Mouse (Mus musculus) forebrain, embryonic 15.5 days (tissue): ENCODE measurements around the gene Smim11. TPM values are rescaled to one million over a fixed set of nuclear protein-coding genes. Genes with fewer than 3 reads are reported as not detected.

Source experiments
- ATAC-seq: fragments of 200-750 bp; cut with Nextera tagmentation; replicated peaks from 2 replicates; pipeline ENCODE4 v1.8.0; 2017; ENCODE audit warnings: mild to moderate bottlenecking, moderate TSS enrichment, moderate library complexity
- H3K27ac ChIP-seq: fragments of 300-500 bp; sonication (generic); replicated peaks from 2 replicates; pipeline ENCODE4 v1.5.1; 2015; ENCODE audit warnings: mild to moderate bottlenecking, inconsistent platforms
- H3K27me3 ChIP-seq: fragments of 300-500 bp; sonication (generic); 2 replicates; pipeline ENCODE4 v1.6.1; 2015; ENCODE audit warnings: inconsistent platforms
- H3K36me3 ChIP-seq: fragments of 300-500 bp; sonication (generic); 2 replicates; pipeline ENCODE4 v1.6.1; 2015; ENCODE audit warnings: mild to moderate bottlenecking, inconsistent platforms
- H3K4me1 ChIP-seq: fragments of 300-500 bp; sonication (generic); 2 replicates; pipeline ENCODE4 v1.6.1; 2015; ENCODE audit warnings: inconsistent platforms
- H3K4me2 ChIP-seq: fragments of 300-500 bp; sonication (generic); replicated peaks from 2 replicates; pipeline ENCODE4 v1.6.1; 2015; ENCODE audit warnings: mild to moderate bottlenecking, inconsistent platforms
- H3K4me3 ChIP-seq: fragments of 300-500 bp; sonication (generic); 2 replicates; pipeline ENCODE4 v1.5.1; 2015; ENCODE audit warnings: mild to moderate bottlenecking, inconsistent platforms
- H3K9ac ChIP-seq: fragments of 300-500 bp; sonication (generic); replicated peaks from 2 replicates; pipeline ENCODE4 v1.6.1; 2015; ENCODE audit warnings: mild to moderate bottlenecking, inconsistent platforms
- H3K9me3 ChIP-seq: fragments of 300-500 bp; sonication (generic); 2 replicates; pipeline ENCODE4 v1.6.1; 2016; ENCODE audit warnings: inconsistent platforms
- WGBS: fragments of 180-500 bp; shearing (Covaris S2); methylation state at CpG from one replicate; pipeline ENCODE4 v1.1.7; 2015; ENCODE audit warnings: mixed read lengths; 5-methylcytosine and 5-hydroxymethylcytosine counted together
- polyA plus RNA-seq: library from polyadenylated mRNA; unstranded; fragments of >200 nt; fragmentation: Nextera tagmentation; extraction: Ambion mirVana; gene quantifications from 2 replicates; pipeline ENCODE4 v1.2.1, GENCODE M21; 2015

Smim11 gene
- polyA plus RNA-seq, 1 experiment from 2014 or later, result 92.6 TPM

DNA sequence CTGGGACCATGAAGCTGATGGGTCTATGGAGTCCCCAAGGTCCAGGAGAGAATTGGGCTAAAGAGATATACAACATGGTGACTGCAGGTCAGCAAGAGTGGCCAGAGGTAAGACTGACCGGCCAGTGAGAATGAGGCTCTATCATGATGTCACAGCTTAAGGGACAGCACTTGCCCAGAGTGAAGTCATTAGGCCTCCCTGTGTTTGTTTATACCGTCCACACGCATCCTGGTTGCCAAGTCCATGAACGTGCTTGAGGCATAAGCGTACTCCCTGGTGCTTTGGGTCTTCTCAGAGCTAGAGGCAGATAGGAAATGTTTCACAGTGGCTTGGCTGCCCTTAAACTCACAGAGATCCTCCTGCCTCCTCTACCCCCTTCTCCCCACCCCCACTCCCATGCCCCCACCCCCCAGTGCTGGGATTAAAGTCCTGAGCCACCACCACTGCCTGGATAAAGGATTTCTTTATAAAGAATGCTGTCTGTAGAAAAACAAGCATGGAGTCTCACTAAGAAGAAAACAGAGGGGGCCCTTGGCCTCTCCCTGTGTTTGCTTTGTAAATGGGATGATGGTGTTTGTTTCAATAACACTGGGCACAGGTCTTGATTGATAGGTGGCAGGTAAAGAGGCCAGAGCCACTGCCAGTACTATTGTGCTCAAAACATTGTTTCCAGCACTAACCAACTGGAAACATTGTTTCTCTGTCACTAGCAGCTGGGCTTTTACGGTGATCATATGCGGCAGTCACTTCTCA, 23.4 kb downstream of the Smim11 start:
- Histone ChIP-seq H3K4me2 (no peak overlapping the region), H3K9ac (no peak overlapping the region), H3K27ac (no peak overlapping the region), H3K27me3 (no peaks in the 10 kb centered on the region), H3K36me3 (no peaks in the 10 kb centered on the region), H3K9me3 (no peaks in the 10 kb centered on the region), H3K4me3 (no peak overlapping the region), H3K4me1 (no peaks in the 10 kb centered on the region)
- ATAC-seq, result no peak
- WGBS, result 19% methylated on average over 7 of the region's 7 CpGs

DNA sequence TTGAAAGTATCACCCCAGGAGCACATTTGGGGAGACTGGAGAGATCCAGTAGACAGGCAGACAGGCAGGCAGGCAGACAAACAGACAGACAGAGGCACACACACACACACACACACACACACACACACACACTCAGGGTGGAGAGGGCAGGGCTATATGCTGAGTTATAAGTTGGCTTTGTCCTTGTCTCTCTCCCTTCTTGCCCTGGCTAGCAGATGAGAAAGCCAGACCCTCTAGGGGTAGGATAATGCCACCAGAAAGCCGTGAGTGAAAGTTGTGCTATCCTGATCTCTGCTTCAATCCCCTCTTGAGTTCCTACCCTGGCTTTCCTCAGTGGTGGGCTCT, 23.9 kb downstream of the Smim11 start:
- no peak overlapping the region for H3K4me2 ChIP-seq
- H3K9ac ChIP-seq, result no peak overlapping the region
- whole genome bisulfite sequencing, result 26% methylated on average over 1 of the region's 1 CpGs
- no peak overlapping the region for H3K4me3 ChIP-seq
- no peak for ATAC-seq
- H3K27me3 ChIP-seq, result no peaks in the 10 kb centered on the region
- H3K36me3 ChIP-seq, result no peaks in the 10 kb centered on the region
- H3K4me1 ChIP-seq, result no peaks in the 10 kb centered on the region
- H3K9me3 ChIP-seq, result no peaks in the 10 kb centered on the region
- no peak overlapping the region for H3K27ac ChIP-seq

DNA sequence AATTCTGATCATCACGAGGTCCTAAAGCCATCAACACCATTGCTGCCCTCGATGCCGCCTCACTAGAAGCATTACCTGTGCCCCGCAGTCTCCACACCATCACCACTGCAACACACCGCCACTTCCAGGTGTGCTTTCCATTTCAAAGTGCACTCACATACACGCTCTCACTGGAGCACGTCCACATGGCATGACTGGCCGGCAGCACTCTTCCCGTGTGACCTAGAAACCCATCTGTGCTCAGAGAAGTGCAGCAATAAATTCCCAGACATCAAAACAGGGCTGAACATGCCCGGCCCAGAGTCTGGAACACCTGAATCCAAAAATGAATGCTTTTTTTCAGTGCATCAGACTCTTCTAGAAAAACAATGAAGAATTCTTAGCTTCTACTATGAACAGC, 26.8 kb downstream of the Smim11 start:
- H3K27me3 ChIP-seq, result no peaks in the 10 kb centered on the region

DNA sequence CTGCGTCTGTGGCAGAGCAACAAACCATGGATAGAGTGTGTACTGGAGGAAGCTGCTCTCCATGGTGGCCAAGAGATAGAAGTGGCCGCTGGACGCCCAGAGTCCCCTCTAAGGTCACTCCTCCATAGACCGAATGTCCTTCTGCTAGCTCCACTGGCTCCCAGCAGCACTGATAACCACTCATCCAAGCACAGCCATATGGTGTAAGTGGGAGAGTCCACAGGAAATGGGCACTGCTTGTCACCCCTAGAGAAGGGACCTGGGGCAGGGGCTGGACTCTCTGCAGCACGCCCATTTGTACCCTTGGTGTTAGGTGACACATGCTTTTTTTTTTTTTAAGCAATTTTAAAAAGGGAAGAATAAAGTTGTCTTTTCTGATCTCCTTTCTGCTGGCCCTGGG, 29.9 kb downstream of the Smim11 start:
- Histone ChIP-seq H3K4me2 (no peak overlapping the region), H3K4me3 (no peak overlapping the region), H3K27ac (no peak overlapping the region), H3K4me1 (no peaks in the 10 kb centered on the region), H3K9me3 (no peaks in the 10 kb centered on the region), H3K27me3 (no peaks in the 10 kb centered on the region), H3K36me3 (no peaks in the 10 kb centered on the region), H3K9ac (no peak overlapping the region)
- 86% methylated on average over 5 of the region's 5 CpGs for WGBS
- ATAC-seq, result no peak

More for the DNA sequence above, 26.8 kb downstream of the Smim11 start:
- no peaks in the 10 kb centered on the region for H3K9me3 ChIP-seq
- H3K27ac ChIP-seq, result no peak overlapping the region
- H3K4me2 ChIP-seq, result no peak overlapping the region
- no peaks in the 10 kb centered on the region for H3K36me3 ChIP-seq
- no peak for ATAC-seq
- no peak overlapping the region for H3K4me3 ChIP-seq
- no peak overlapping the region for H3K9ac ChIP-seq
- no peaks in the 10 kb centered on the region for H3K4me1 ChIP-seq
- 89% methylated on average over 10 of the region's 10 CpGs for WGBS

DNA sequence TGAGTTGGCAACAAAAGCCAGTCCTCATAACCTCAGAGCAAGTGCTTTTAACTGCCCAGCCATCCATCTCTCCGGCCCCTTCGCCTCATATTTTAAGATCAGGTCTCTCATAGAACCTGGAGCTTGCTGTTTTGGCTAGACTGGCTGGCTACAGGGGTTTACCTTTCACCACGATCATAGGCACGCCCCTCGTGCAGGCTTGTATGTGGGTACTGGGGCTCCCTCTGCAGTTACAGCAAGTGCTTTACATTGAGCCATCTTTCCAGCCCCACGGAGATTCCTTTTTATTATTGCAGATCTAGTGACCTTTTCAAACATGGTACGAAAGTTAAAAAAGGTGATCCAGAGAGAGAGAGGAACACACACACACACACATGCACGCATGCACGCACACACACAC, 33.5 kb downstream of the Smim11 start:
- ATAC-seq, result no peak
- H3K4me2 ChIP-seq, result no peak overlapping the region
- no peak overlapping the region for H3K4me3 ChIP-seq
- H3K27me3 ChIP-seq, result no peaks in the 10 kb centered on the region
- WGBS, result 65% methylated on average over 9 of the region's 9 CpGs
- H3K9me3 ChIP-seq, result no peaks in the 10 kb centered on the region
- H3K9ac ChIP-seq, result no peak overlapping the region
- H3K4me1 ChIP-seq, result no peaks in the 10 kb centered on the region
- no peak overlapping the region for H3K27ac ChIP-seq
- no peaks in the 10 kb centered on the region for H3K36me3 ChIP-seq

DNA sequence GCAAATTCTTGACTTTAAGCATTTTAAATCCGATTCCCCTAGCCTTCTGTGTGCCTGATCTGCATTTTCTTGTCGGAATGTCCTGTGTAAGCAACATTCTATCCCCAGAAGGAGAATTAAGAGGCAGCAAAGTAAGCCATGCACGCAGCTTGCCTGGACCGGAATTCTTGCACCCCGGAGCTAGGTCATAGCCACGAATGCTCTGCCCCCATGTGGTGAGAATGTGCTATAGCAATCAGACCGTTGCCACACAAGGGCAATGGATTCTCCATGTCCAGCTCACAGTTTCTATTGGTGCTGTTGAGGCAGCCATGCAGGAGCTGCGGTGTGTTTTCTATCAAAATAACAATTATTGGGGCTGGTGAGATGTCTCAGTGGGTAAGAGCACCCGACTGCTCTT, 35.2 kb downstream of the Smim11 start:
- H3K27ac ChIP-seq, result no peak overlapping the region
- no peak overlapping the region for H3K4me2 ChIP-seq
- H3K27me3 ChIP-seq, result no peaks in the 10 kb centered on the region
- no peaks in the 10 kb centered on the region for H3K36me3 ChIP-seq
- H3K4me1 ChIP-seq, result peaks cover 2% of the 10 kb centered on the region; the same call in 1 of the 2 replicates
- 8% methylated on average over 9 of the region's 9 CpGs for WGBS
- ATAC-seq, result 0 out of 2 replicates have a peak, but pooled peaks have one; percentile 30
- no peaks in the 10 kb centered on the region for H3K9me3 ChIP-seq
- no peak overlapping the region for H3K4me3 ChIP-seq
- H3K9ac ChIP-seq, result no peak overlapping the region

DNA sequence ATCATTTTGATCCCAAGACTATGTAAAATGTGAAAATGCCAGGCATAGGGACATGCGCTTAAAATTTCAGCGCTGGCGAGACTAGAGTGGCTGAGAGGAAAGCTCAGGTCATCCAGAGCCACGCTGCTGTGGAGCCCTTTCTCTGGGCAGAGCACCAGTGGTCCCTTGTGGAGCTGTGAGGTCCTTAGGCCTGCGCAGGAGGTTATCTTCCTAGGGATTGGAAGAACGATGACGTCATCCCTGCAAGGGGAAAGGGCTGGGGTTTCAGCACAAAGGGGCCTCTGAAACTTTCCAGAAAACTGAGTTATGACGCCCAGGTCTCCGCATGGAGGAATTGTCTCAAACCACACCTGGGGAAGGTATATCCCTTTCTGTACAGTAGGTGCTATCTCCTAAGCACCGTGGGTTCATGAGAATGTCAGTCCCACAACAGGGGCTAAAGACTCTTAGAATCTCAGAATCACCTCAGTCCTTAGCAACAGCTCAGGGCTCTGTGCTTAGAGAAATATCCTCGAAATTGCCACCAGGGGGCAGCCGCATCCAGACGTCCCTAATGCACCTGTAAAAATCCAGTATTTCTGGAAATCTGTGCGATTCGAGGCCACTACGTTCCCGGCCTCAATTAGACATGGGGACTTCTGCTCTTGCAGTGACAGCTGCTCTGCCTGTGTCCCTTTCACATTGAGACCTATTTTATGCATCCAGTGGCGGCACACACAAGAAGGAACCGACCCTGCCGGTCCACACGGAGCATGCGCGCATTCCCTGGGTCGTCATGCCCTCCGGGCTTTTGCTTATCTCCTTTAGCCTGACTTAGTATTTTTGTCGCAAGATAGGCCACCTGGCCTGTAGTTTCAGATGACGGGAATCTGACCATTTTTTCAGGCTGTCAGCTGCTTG, 39.8 kb downstream of the Smim11 start:
- H3K27me3 ChIP-seq, result no peaks in the 10 kb centered on the region
- H3K36me3 ChIP-seq, result no peaks in the 10 kb centered on the region
- peak overlapping the region; percentile 47 for H3K4me2 ChIP-seq
- no peak overlapping the region for H3K9ac ChIP-seq
- 30% methylated on average over 27 of the region's 27 CpGs for WGBS
- no peak overlapping the region for H3K27ac ChIP-seq
- no peaks in the 10 kb centered on the region for H3K9me3 ChIP-seq
- ATAC-seq, result peak; percentile 76
- peaks cover 4% of the 10 kb centered on the region; the same call in 1 of the 2 replicates for H3K4me1 ChIP-seq
- H3K4me3 ChIP-seq, result peak overlapping the region; percentile 33

DNA sequence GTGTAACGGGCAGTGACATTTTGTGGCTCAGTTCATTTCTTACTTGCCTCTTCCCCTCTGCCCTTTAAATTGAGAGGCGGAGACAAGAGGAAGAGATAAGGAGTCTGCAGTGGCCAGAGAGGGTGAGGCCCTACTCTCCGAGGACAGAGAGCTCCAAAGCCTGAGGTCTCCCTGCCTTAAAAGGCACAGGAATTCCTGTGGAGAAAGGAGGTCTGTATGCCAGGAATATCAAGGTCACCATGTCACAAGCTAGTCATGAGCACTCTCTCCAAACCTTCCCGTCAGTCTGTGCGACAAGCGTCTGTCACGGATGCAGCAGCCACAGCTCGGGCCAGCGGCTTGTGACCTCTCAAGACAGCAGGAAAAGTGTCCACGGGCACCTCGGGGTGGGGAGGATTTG, 44.1 kb downstream of the Smim11 start:
- Histone ChIP-seq H3K9me3 (no peaks in the 10 kb centered on the region), H3K27me3 (no peaks in the 10 kb centered on the region), H3K4me2 (no peak overlapping the region), H3K9ac (no peak overlapping the region), H3K27ac (no peak overlapping the region), H3K4me1 (peaks cover 4% of the 10 kb centered on the region; the same call in 1 of the 2 replicates), H3K4me3 (no peak overlapping the region), H3K36me3 (no peaks in the 10 kb centered on the region)
- no peak for ATAC-seq
- WGBS, result 75% methylated on average over 11 of the region's 11 CpGs

DNA sequence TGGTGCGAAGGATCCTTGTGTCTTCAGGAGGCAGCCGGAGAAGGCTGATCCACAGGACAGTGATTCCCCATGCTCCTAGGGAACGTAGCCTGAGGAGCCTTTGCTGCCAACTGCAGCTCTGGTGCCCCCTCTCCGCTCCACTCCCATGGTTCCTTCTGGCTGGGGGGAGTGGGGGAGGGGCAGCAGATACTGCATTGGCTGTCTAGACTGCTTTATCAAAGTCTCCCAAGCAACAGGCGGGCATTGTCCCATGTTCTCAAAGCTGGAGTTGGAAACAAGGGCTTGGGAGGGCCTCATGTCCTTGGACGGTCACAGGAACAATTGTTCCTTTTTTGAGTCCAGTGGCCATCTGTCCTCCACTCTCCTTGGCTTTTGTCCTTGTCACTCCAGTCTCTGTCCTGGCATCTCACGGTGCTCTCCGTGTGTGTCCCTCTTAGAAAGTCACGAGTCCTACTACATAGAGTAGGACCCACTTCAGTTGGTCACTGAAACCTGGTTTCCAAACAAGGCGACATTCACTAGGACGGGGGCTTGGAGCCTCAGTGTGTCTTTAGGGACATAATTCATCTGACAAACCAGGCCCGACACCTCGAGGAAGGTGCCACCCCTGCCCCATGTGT, 45.3 kb downstream of the Smim11 start:
- H3K4me2 ChIP-seq, result no peak overlapping the region
- WGBS, result 59% methylated on average over 13 of the region's 13 CpGs
- H3K4me3 ChIP-seq, result no peak overlapping the region
- no peak overlapping the region for H3K27ac ChIP-seq
- no peaks in the 10 kb centered on the region for H3K36me3 ChIP-seq
- peaks cover under 1% of the 10 kb centered on the region; the same call in 1 of the 2 replicates for H3K4me1 ChIP-seq
- no peaks in the 10 kb centered on the region for H3K27me3 ChIP-seq
- H3K9me3 ChIP-seq, result no peaks in the 10 kb centered on the region
- no peak overlapping the region for H3K9ac ChIP-seq
- no peak for ATAC-seq

DNA sequence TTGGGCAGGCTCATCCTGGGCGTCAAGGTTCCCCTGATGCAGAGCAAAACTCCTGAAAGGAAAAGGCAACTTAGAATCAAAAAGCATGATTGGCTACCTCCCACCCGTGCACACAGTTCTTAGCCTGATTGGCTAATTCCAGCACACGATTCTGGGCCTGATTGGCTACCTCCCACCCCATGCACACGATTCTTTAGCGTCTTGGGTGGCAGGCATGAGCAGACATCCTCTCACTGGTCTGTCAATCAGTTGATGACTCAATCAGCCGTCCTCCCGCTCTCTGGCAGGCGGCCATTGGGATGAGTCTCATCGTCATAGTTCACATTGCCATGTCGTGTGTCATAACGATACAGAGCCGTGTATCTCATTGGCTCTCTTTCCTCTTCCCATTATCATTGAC, 47.9 kb downstream of the Smim11 start:
- Histone ChIP-seq H3K4me3 (no peak overlapping the region), H3K4me1 (no peaks in the 10 kb centered on the region), H3K27ac (no peak overlapping the region), H3K27me3 (no peaks in the 10 kb centered on the region), H3K36me3 (no peaks in the 10 kb centered on the region), H3K9ac (no peak overlapping the region), H3K9me3 (no peaks in the 10 kb centered on the region), H3K4me2 (no peak overlapping the region)
- ATAC-seq, result no peak
- 78% methylated on average over 12 of the region's 12 CpGs for WGBS

DNA sequence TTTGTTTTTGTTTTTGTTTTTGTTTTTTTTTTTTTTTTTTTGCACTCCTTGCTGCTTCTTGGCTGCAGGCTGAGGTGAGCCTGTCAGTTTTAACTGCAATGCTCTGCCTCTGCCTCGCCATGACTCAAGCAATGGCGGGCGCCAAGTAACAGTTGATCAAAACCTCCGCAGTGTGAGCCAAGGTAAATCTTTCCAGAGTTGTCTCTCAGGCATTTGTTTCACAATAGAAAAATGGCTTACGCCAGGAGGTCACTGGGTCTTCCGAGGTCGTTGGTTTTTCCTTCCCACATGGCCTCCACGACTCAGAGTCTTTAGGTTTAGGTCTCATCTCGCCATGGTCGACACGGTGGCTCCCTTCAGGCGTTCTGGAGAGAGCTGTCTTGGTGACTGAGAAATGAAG, 52.2 kb downstream of the Smim11 start:
- 89% methylated on average over 12 of the region's 12 CpGs for WGBS
- no peak overlapping the region for H3K9ac ChIP-seq
- H3K4me3 ChIP-seq, result no peak overlapping the region
- H3K27me3 ChIP-seq, result no peaks in the 10 kb centered on the region
- H3K36me3 ChIP-seq, result no peaks in the 10 kb centered on the region
- H3K4me2 ChIP-seq, result no peak overlapping the region
- no peak overlapping the region for H3K27ac ChIP-seq
- ATAC-seq, result no peak
- no peaks in the 10 kb centered on the region for H3K9me3 ChIP-seq
- H3K4me1 ChIP-seq, result no peaks in the 10 kb centered on the region

DNA sequence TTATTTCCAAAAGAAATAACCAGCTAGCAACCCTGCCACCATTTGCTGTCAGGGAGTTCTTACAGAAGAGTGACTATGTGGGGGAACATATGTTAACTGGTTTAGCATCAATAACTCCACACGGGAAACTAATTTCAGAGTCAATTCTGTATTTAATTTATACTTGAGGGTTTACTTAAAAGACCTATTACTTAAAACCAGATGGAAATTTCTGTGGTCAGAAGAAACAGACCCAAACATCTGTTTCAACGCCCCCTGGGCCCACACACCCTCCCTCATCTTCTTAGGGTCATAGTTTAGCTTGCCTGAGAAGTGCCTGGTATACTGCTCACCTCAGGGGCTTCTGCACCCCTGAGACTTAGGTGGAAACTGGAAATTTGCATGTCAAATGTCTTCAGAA, 52.8 kb downstream of the Smim11 start:
- ATAC-seq, result no peak
- H3K4me3 ChIP-seq, result no peak overlapping the region
- WGBS, result 71% methylated on average over 2 of the region's 2 CpGs
- no peak overlapping the region for H3K4me2 ChIP-seq
- H3K27ac ChIP-seq, result no peak overlapping the region
- 0 out of 2 replicates have a peak, but pooled peaks cover 3% of the 10 kb centered on the region for H3K4me1 ChIP-seq
- H3K9ac ChIP-seq, result no peak overlapping the region
- no peaks in the 10 kb centered on the region for H3K27me3 ChIP-seq
- H3K9me3 ChIP-seq, result no peaks in the 10 kb centered on the region
- no peaks in the 10 kb centered on the region for H3K36me3 ChIP-seq
